26 mouse cellular contexts compared by ENCODE assay signal in the genomic region with DNA sequence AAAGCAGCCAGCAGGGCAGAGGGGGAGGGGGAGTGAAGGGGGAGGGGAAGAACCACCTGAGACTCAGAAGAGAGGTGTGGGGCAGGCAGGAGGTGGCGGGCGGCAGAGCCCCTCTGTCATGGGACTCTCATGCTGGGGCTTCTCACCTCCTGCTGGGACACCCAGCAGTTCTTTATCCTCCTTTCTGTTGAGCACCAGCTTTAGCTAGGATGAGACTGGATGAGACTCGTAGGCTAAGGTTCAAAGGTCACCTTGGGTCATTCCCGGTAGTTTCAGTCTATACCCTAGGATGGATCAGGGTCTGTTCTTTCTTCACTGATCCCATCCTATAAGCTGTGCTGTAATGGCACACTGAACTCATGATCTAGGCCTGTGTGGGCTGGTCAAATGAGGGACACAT. TPM values are rescaled to one million over a fixed set of nuclear protein-coding genes. Genes with fewer than 3 reads are reported as not detected.
"Had no signal": no experiment of that assay in that cellular context is flagged by ENCODE, and none has a peak within 500 bp of the region (broad histone marks: within the 10 kb centered on the region; RNA-seq: fewer than 3 reads in every experiment).

No protein-coding gene starts in this region.

- H3K36me3 ChIP-seq: kidney, embryonic 15.5 days; liver, embryonic 13.5 days; midbrain, embryonic 12.5 days; midbrain, embryonic 15.5 days; neural tube, embryonic 12.5 days; neural tube, embryonic 15.5 days; stomach, embryonic 15.5 days had no signal

- DNase-seq: kidney, adult 8-10 months; kidney, postnatal 10 days; kidney, postnatal 36 days; layer of hippocampus, postnatal 36 days; liver, embryonic 13.5 days; lung, embryonic 14.5 days; right cerebral cortex, adult 18-20 months; right cerebral cortex, postnatal 14 days; spleen, adult 18-20 months; thymus, adult 18-20 months; thymus, postnatal 36 days had no signal

- H3K27me3 ChIP-seq: kidney, embryonic 15.5 days; midbrain, embryonic 12.5 days; midbrain, embryonic 15.5 days; neural tube, embryonic 12.5 days; neural tube, embryonic 15.5 days; stomach, embryonic 15.5 days had no signal

- H3K4me3 ChIP-seq: kidney, embryonic 15.5 days; left cerebral cortex, adult 2 months; liver, embryonic 13.5 days; midbrain, embryonic 12.5 days; midbrain, embryonic 15.5 days; neural tube, embryonic 12.5 days; neural tube, embryonic 15.5 days; stomach, embryonic 15.5 days had no signal

- H3K9me3 ChIP-seq: kidney, embryonic 15.5 days; liver, embryonic 13.5 days; midbrain, embryonic 12.5 days; midbrain, embryonic 15.5 days; neural tube, embryonic 12.5 days; neural tube, embryonic 15.5 days; stomach, embryonic 15.5 days had no signal

- H3K4me1 ChIP-seq: midbrain, embryonic 12.5 days; midbrain, embryonic 15.5 days; neural tube, embryonic 12.5 days; neural tube, embryonic 15.5 days had no signal

- H3K27ac ChIP-seq: kidney, embryonic 15.5 days; left cerebral cortex, adult 2 months; macrophage; midbrain, embryonic 12.5 days; midbrain, embryonic 15.5 days; neural tube, embryonic 12.5 days; neural tube, embryonic 15.5 days; stomach, embryonic 15.5 days had no signal

- ATAC-seq: lung, postnatal 0 days; midbrain, embryonic 15.5 days had no signal

- H3K9ac ChIP-seq: kidney, embryonic 15.5 days; liver, embryonic 13.5 days; lung, embryonic 14.5 days; midbrain, embryonic 12.5 days; midbrain, embryonic 15.5 days; neural tube, embryonic 12.5 days; neural tube, embryonic 15.5 days; stomach, embryonic 15.5 days had no signal

- H3K4me2 ChIP-seq: kidney, embryonic 15.5 days; liver, embryonic 13.5 days; lung, embryonic 14.5 days; midbrain, embryonic 12.5 days; midbrain, embryonic 15.5 days; neural tube, embryonic 12.5 days; neural tube, embryonic 15.5 days; stomach, embryonic 15.5 days had no signal

RNA-seq across cellular contexts. Expression of a gene that starts 51.6 kb away (rescaled TPM):
- total RNA-seq: layer of hippocampus, adult 8-10 months; layer of hippocampus, postnatal 10 days; layer of hippocampus, postnatal 36 days; left cerebral cortex, adult 2 months; left cerebral cortex, postnatal 10 days; left cerebral cortex, postnatal 36 days; megakaryocyte, adult 5-6 weeks had no signal
- polyA plus RNA-seq: limb, embryonic 11.5 days; midbrain, embryonic 12.5 days; neural tube, embryonic 12.5 days had no signal
